Comparison of ENCODE assay signal across 10 mouse cellular contexts in the genomic region with DNA sequence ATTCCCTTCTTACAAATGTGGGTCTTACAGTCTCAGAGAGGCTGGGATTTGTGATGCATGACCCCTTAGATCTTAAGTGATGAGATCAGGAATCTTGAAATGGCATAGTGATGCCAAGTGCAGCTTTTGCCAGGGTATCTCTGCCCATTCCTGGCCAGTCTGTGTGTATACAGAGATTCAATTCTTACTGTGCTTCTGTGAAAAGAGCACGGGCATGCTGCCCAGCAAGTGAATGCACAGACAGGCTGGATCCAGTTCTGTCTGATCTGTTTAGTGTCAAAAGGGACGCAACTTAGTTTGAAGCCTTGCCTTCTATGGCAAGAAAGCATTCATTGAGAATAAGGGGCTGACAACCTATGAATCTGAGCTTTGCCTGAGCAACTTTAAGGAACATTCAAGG.
DNase-seq lines count a peak whose midpoint lies in the region; ATAC-seq lines count a peak whose summit lies in the region.
"Had no signal": no experiment of that assay in that cellular context is flagged by ENCODE, and none has a peak within 500 bp of the region (broad histone marks: within the 10 kb centered on the region; RNA-seq: fewer than 3 reads in every experiment).

No protein-coding gene starts in this region.

- DNase-seq in hindbrain, embryonic 14.5 days (ENCODE audit: low spot score), result no peak
- DNase-seq in cerebellum, postnatal 4 days (ENCODE audit: low spot score in 2 of 2), result peak; percentile 50 to 77
- DNase-seq in kidney, adult 18-20 months, result no peak
- DNase-seq in embryo, embryonic 10.5 days (ENCODE audit: low spot score), result no peak
- no peak for DNase-seq in adrenal gland, postnatal 25 days
- DNase-seq: kidney, adult 8-10 months had no signal

- ATAC-seq in hindbrain, embryonic 14.5 days (ENCODE audit: low FRiP score), result peak; percentile 72
- ATAC-seq in hindbrain, embryonic 12.5 days (ENCODE audit: low FRiP score), result no peak
- peak; percentile 81 for ATAC-seq in cerebellum, adult (ENCODE audit: insufficient number of reproducible peaks, low FRiP score, low TSS enrichment)
- peak; percentile 42; the same call in 1 of the 2 replicates for ATAC-seq in neural tube, embryonic 15.5 days (ENCODE audit: low FRiP score)

- H3K4me2 ChIP-seq in hindbrain, embryonic 14.5 days (replicated peaks), result no peak overlapping the region
- H3K4me2 ChIP-seq in hindbrain, embryonic 12.5 days (replicated peaks), result no peak overlapping the region
- no peak overlapping the region for H3K4me2 ChIP-seq in neural tube, embryonic 15.5 days

- 75% methylated on average over 2 of the region's 2 CpGs for WGBS in hindbrain, embryonic 14.5 days
- 90% methylated on average over 2 of the region's 2 CpGs for WGBS in hindbrain, embryonic 12.5 days
- 72% methylated on average over 2 of the region's 2 CpGs for WGBS in neural tube, embryonic 15.5 days

- H3K9me3 ChIP-seq in hindbrain, embryonic 14.5 days (ENCODE audit: control insufficient read depth, low read length), result no peaks in the 10 kb centered on the region
- H3K9me3 ChIP-seq in hindbrain, embryonic 12.5 days (replicated peaks), result no peaks in the 10 kb centered on the region
- H3K9me3 ChIP-seq in neural tube, embryonic 15.5 days (replicated peaks), result no peaks in the 10 kb centered on the region
- H3K9me3 ChIP-seq: limb, embryonic 10.5 days had no signal

- H3K4me1 ChIP-seq in hindbrain, embryonic 14.5 days (replicated peaks; ENCODE audit: control insufficient read depth, insufficient read depth, low read length), result no peaks in the 10 kb centered on the region
- H3K4me1 ChIP-seq in hindbrain, embryonic 12.5 days, result no peaks in the 10 kb centered on the region
- H3K4me1 ChIP-seq in neural tube, embryonic 15.5 days, result no peaks in the 10 kb centered on the region; the same call in 1 of the 2 replicates
- H3K4me1 ChIP-seq: limb, embryonic 10.5 days had no signal

- H3K27me3 ChIP-seq in hindbrain, embryonic 14.5 days (ENCODE audit: control insufficient read depth, insufficient read depth, low read length), result no peaks in the 10 kb centered on the region
- no peaks in the 10 kb centered on the region for H3K27me3 ChIP-seq in hindbrain, embryonic 12.5 days
- H3K27me3 ChIP-seq in neural tube, embryonic 15.5 days (replicated peaks), result no peaks in the 10 kb centered on the region

- no peaks in the 10 kb centered on the region for H3K36me3 ChIP-seq in hindbrain, embryonic 14.5 days (replicated peaks; ENCODE audit: control insufficient read depth, insufficient read depth)
- H3K36me3 ChIP-seq in hindbrain, embryonic 12.5 days, result no peaks in the 10 kb centered on the region
- no peaks in the 10 kb centered on the region for H3K36me3 ChIP-seq in neural tube, embryonic 15.5 days
- H3K36me3 ChIP-seq: limb, embryonic 10.5 days had no signal

- no peak overlapping the region for H3K27ac ChIP-seq in hindbrain, embryonic 14.5 days
- H3K27ac ChIP-seq in hindbrain, embryonic 12.5 days, result no peak overlapping the region
- peak overlapping the region; percentile 34; the same call in 1 of the 2 replicates for H3K27ac ChIP-seq in neural tube, embryonic 15.5 days (replicated peaks)
- H3K27ac ChIP-seq: limb, embryonic 10.5 days had no signal

- H3K9ac ChIP-seq in hindbrain, embryonic 14.5 days, result no peak overlapping the region
- no peak overlapping the region for H3K9ac ChIP-seq in hindbrain, embryonic 12.5 days
- H3K9ac ChIP-seq in neural tube, embryonic 15.5 days (replicated peaks), result no peak overlapping the region

- H3K4me3 ChIP-seq in hindbrain, embryonic 14.5 days (replicated peaks; ENCODE audit: low read length), result no peak overlapping the region
- no peak overlapping the region for H3K4me3 ChIP-seq in hindbrain, embryonic 12.5 days
- no peak overlapping the region for H3K4me3 ChIP-seq in neural tube, embryonic 15.5 days (replicated peaks)
- H3K4me3 ChIP-seq: limb, embryonic 10.5 days had no signal

Comparison
In these comparisons a context has a peak if more than half of its experiments do, and no peak if none do; other contexts are left out.
1. DNase-seq: peak in cerebellum, postnatal 4 days (2 of 2); none in hindbrain, embryonic 14.5 days (single experiment), kidney, adult 18-20 months (single experiment), embryo, embryonic 10.5 days (single experiment) and adrenal gland, postnatal 25 days (single experiment).